ENCODE assay signal across 8 mouse cellular contexts in genomic region chr4:84674318-84675170, GRCm38 (mm10). TPM values are rescaled to one million over a fixed set of nuclear protein-coding genes. Genes with fewer than 3 reads are reported as not detected.
DNase-seq lines count a peak whose midpoint lies in the region; ATAC-seq and TF ChIP-seq lines count a peak whose summit lies in the region.

No protein-coding gene starts in this region.

- peak; percentile 5 to 10 for DNase-seq in left cerebral cortex, postnatal 36 days (ENCODE audit: low spot score in 2 of 2)
- DNase-seq in left cerebral cortex, postnatal 25 days (ENCODE audit: low spot score in 2 of 2): no peak
- DNase-seq in heart, adult 18-20 months: peak; percentile 21 to 67
- DNase-seq in kidney, adult 18-20 months: peak; percentile 62
- DNase-seq in lung, adult 2 months: peak; percentile 29
- peak; percentile 52 for DNase-seq in skeletal muscle tissue, adult 2 months (ENCODE audit: low read depth, low spot score)
- no peak for DNase-seq in spleen, adult 18-20 months

- H3K4me1 ChIP-seq in lung, adult 2 months (ENCODE audit: control insufficient read depth, insufficient read depth, low read length): no peaks in the 10 kb centered on the region; the same call in 1 of the 2 replicates

- ATAC-seq in common myeloid progenitor, adult 5-6 weeks (replicated peaks; ENCODE audit: low read depth, poor library complexity, severe bottlenecking): 0 out of 2 replicates have a peak, but pooled peaks have one; percentile 2

- 0 out of 2 replicates have a peak, but pooled peaks have one; percentile 19 for TF ChIP-seq POLR2A in lung, adult 2 months (IDR thresholded peaks at IDR 0.05; ENCODE audit: borderline replicate concordance, extremely low read depth, low read depth, low read length)

- TF ChIP-seq CTCF in lung, adult 2 months (IDR thresholded peaks at IDR 0.05; ENCODE audit: insufficient read depth, low read length): no peak

- 2% methylated on average over 104 of the region's 104 CpGs for WGBS in lung, adult 2 months

- peak overlapping the region; percentile 56 for H3K4me3 ChIP-seq in lung, adult 2 months (replicated peaks; ENCODE audit: extremely low read depth, low read depth, low read length)

- intact Hi-C loops in left cerebral cortex, postnatal 36 days (cut with DNase I): no loop called here
- intact Hi-C loops in left cerebral cortex, postnatal 25 days (cut with DNase I): loop anchor here (5.0 kb wide), 1 partner anchor 882 kb away; no protein-coding TSS in a partner anchor

RNA-seq across cellular contexts. Expression of gene Bnc2, which starts 0.5 kb away (rescaled TPM):
- total RNA-seq in left cerebral cortex, postnatal 36 days (2021): 1 to 10 TPM; 1.3 to 3.1 TPM
- 1 to 10 TPM; 1.6 to 2.3 TPM for total RNA-seq in left cerebral cortex, postnatal 25 days (2021)
- total RNA-seq in common myeloid progenitor, adult 5-6 weeks (2017): not detected in 2 replicates
- 1 to 10 TPM; 5.6 to 6.4 TPM for total RNA-seq in heart, adult 18-20 months (2021)
- 4.4 and 7.4 TPM in 2 replicates for polyA plus RNA-seq in lung, adult 2 months (2012; rRNA removed)

Comparison
In these comparisons a context has a peak if more than half of its experiments do, and no peak if none do; other contexts are left out.
1. DNase-seq: peak in left cerebral cortex, postnatal 36 days (2 of 2), heart, adult 18-20 months (2 of 2), kidney, adult 18-20 months (single experiment), lung, adult 2 months (single experiment) and skeletal muscle tissue, adult 2 months (single experiment); none in left cerebral cortex, postnatal 25 days (0 of 2) and spleen, adult 18-20 months (0 of 2).